Mouse (Mus musculus) embryonic facial prominence, embryonic 13.5 days (tissue): ENCODE results near the gene Nrd1. TPM values are rescaled to one million over a fixed set of nuclear protein-coding genes. Genes with fewer than 3 reads are reported as not detected.

Experiments used
- ATAC-seq: fragments of 200-750 bp; cut with Nextera tagmentation; 2 replicates; pipeline ENCODE4 v1.8.0; 2017; ENCODE audit warnings: low read depth; ENCODE audit not compliant: insufficient number of reproducible peaks, insufficient read depth, low FRiP score, low TSS enrichment
- H3K27ac ChIP-seq: fragments of 300-500 bp; sonication (generic); 2 replicates; pipeline ENCODE4 v1.5.1; 2015; ENCODE audit warnings: moderate library complexity, mild to moderate bottlenecking, inconsistent platforms
- H3K27me3 ChIP-seq: fragments of 300-500 bp; sonication (generic); 2 replicates; pipeline ENCODE4 v1.6.1; 2015; ENCODE audit warnings: mild to moderate bottlenecking, inconsistent platforms
- H3K36me3 ChIP-seq: fragments of 300-500 bp; sonication (generic); 2 replicates; pipeline ENCODE4 v1.6.1; 2015; ENCODE audit warnings: mild to moderate bottlenecking, inconsistent platforms
- H3K4me1 ChIP-seq: fragments of 300-500 bp; sonication (generic); 2 replicates; pipeline ENCODE4 v1.6.1; 2015; ENCODE audit warnings: inconsistent platforms
- H3K4me2 ChIP-seq: fragments of 300-500 bp; sonication (generic); 2 replicates; pipeline ENCODE4 v1.6.1; 2015; ENCODE audit warnings: moderate library complexity, mild to moderate bottlenecking, inconsistent platforms
- H3K4me3 ChIP-seq: fragments of 300-500 bp; sonication (generic); 2 replicates; pipeline ENCODE4 v1.5.1; 2015; ENCODE audit warnings: mild to moderate bottlenecking, inconsistent platforms
- H3K9ac ChIP-seq: fragments of 300-500 bp; sonication (generic); 2 replicates; pipeline ENCODE4 v1.6.1; 2015; ENCODE audit warnings: mild to moderate bottlenecking, inconsistent platforms
- H3K9me3 ChIP-seq: fragments of 300-500 bp; sonication (generic); 2 replicates; pipeline ENCODE4 v1.6.1; 2016; ENCODE audit warnings: inconsistent platforms
- WGBS: fragments of 180-500 bp; shearing (Covaris S2); methylation state at CpG from one replicate; pipeline ENCODE4 v1.1.7; 2015; ENCODE audit warnings: mixed read lengths; 5-methylcytosine and 5-hydroxymethylcytosine counted together
- polyA plus RNA-seq: library from polyadenylated mRNA; unstranded; fragments of >200 nt; fragmentation: Nextera tagmentation; extraction: Ambion mirVana; gene quantifications from 2 replicates; pipeline ENCODE4 v1.2.1, GENCODE M21; 2015

Nrd1 gene
- polyA plus RNA-seq, 1 experiment from 2014 or later, result 77.2 TPM

DNA sequence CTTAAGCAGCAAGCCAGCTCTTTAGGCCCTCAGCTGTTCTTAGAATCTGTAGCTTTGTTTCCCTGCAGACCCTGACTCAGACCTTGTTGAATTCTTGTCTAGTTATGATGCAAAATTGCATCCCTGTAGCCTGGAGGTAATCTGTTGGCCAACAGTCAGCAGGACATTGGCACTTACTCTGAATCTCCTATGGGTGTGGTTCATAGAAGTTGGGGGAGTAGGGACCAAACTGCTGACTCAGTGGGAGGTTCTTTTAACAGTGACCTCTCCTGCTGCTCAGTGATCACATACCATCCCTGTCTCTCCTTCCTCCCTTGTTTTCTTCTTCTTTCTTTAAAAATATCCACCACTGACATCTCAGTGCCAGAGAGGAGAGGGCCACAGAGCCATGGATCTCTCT lies 10.4 kb upstream of the Nrd1 start:
- H3K27ac ChIP-seq, result no peak overlapping the region
- ATAC-seq, result no peak
- no peak overlapping the region for H3K4me2 ChIP-seq
- no peaks in the 10 kb centered on the region for H3K9me3 ChIP-seq
- H3K9ac ChIP-seq, result no peak overlapping the region
- H3K27me3 ChIP-seq, result no peaks in the 10 kb centered on the region
- H3K4me1 ChIP-seq, result no peaks in the 10 kb centered on the region
- no peak overlapping the region for H3K4me3 ChIP-seq
- no peaks in the 10 kb centered on the region for H3K36me3 ChIP-seq

DNA sequence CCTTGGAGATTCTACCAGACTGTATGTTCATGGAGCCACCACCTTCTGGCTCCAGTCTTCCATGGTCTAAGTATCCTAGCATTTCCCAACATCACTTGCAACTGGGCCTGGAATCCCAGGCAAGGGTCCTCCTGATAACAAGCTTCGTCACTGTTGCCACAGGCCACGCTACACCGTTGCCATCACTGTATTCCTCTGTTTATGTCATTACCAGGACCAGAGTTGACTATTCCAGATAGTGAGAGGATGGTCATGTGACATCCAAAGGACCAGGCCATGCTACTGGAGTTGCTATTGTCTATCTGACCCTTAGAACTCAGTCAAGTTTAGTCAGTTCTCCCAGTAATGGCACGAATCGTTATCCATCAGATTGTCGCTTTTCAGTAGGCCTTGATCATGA lies 9.9 kb upstream of the Nrd1 start:
- 93% methylated on average over 6 of the region's 6 CpGs for WGBS
- H3K4me2 ChIP-seq, result no peak overlapping the region
- no peak overlapping the region for H3K9ac ChIP-seq
- H3K4me3 ChIP-seq, result no peak overlapping the region
- no peaks in the 10 kb centered on the region for H3K36me3 ChIP-seq
- no peaks in the 10 kb centered on the region for H3K9me3 ChIP-seq
- H3K27ac ChIP-seq, result no peak overlapping the region
- no peaks in the 10 kb centered on the region for H3K4me1 ChIP-seq
- no peaks in the 10 kb centered on the region for H3K27me3 ChIP-seq
- ATAC-seq, result no peak

DNA sequence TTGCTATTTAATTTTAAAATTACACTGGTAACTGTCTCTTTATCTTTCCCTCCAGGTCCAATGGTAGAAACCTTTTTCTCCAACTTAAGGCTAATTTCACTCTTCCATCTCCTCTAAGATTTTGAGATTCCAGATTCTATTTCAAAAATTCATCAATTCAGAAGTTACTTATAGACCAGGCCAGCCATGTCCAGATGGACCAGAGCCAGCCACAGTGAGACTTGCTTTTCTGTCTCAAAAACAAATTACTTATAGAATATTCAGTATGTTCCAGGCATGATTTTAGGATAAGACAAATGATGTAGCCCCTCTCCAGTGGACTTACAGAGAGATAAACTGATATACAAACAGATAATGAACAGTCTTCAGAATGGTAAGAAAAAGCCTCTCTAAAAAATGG lies 8.6 kb upstream of the Nrd1 start:
- Histone ChIP-seq H3K9me3 (no peaks in the 10 kb centered on the region), H3K27ac (no peak overlapping the region), H3K9ac (no peak overlapping the region), H3K4me1 (no peaks in the 10 kb centered on the region), H3K27me3 (no peaks in the 10 kb centered on the region; the same call in 1 of the 2 replicates), H3K4me2 (no peak overlapping the region), H3K36me3 (no peaks in the 10 kb centered on the region), H3K4me3 (no peak overlapping the region)
- ATAC-seq, result no peak

DNA sequence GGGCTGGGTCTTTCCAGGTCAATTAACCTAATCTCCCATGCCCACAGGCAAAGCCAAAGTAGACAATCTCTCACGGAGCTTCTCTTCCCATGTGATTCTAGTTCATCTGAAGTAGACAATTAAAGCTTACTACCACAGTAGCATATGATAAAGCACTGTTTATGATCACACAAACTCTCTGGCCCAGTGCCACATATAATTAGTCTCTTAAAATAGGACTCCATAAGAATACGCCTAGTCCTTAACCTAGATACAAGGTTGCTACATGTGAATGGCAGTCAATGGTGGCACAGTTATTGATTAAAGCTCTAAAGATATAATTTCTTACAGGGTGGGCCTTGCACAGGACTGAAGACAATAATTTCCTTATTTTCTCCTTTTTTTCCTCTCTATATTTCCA lies 7.5 kb upstream of the Nrd1 start:
- 41% methylated on average over 2 of the region's 2 CpGs for WGBS
- H3K4me2 ChIP-seq, result no peak overlapping the region
- no peaks in the 10 kb centered on the region for H3K4me1 ChIP-seq
- H3K27me3 ChIP-seq, result no peaks in the 10 kb centered on the region; the same call in 1 of the 2 replicates
- no peak overlapping the region for H3K4me3 ChIP-seq
- no peak overlapping the region for H3K9ac ChIP-seq
- H3K36me3 ChIP-seq, result no peaks in the 10 kb centered on the region
- H3K9me3 ChIP-seq, result no peaks in the 10 kb centered on the region
- no peak for ATAC-seq
- no peak overlapping the region for H3K27ac ChIP-seq

DNA sequence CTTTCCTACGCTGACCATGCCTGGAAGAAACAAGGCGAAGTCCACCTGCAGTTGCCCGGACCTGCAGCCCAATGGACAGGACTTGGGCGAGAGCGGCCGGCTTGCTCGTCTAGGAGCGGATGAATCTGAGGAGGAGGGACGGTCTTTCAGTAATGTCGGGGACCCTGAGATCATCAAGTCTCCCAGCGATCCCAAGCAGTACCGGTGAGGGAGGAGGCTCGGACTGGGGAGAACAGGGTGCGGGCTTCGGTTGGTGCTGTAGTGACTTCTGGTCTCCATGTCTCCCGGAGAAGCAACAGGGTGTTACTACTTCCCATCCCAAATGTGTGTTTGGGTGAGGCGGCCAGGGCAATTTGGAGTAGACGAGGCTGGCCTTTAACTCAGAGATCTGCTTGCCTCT lies 506 bp downstream of the Nrd1 start:
- Histone ChIP-seq H3K4me1 (peaks cover 13% of the 10 kb centered on the region), H3K36me3 (peaks cover 10% of the 10 kb centered on the region), H3K4me2 (peak overlapping the region; percentile 80), H3K9me3 (no peaks in the 10 kb centered on the region), H3K27me3 (no peaks in the 10 kb centered on the region; the same call in 1 of the 2 replicates), H3K4me3 (peak overlapping the region; percentile 89), H3K9ac (peak overlapping the region; percentile 92), H3K27ac (peak overlapping the region; percentile 88)
- WGBS, result under 1% methylated on average over 18 of the region's 18 CpGs
- ATAC-seq, result peak; percentile 11; the same call in 1 of the 2 replicates

DNA sequence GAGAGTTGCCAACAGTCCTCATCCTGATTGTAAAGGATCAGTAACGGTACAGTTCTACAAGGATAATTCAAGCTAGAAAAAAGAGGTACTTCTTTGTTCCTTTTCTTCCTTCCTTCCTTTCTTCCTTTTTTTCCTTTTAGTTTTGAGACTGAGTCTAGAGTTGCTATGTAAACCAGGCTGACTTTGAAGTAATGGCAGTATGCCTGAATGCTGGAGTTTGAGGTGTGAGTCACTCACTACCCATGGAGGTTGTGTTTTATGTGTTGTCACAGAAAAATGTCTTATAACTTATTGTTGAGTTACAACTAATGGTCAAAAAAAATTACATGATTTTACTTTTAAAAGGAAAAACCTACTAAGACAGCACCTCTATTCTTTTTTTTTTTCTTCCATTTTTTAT lies 7.6 kb downstream of the Nrd1 start:
- 96% methylated on average over 1 of the region's 1 CpGs for WGBS
- Histone ChIP-seq H3K27ac (no peak overlapping the region), H3K4me1 (no peaks in the 10 kb centered on the region), H3K9me3 (no peaks in the 10 kb centered on the region), H3K4me2 (no peak overlapping the region), H3K9ac (no peak overlapping the region), H3K4me3 (no peak overlapping the region), H3K36me3 (peaks cover 16% of the 10 kb centered on the region), H3K27me3 (no peaks in the 10 kb centered on the region)
- no peak for ATAC-seq

DNA sequence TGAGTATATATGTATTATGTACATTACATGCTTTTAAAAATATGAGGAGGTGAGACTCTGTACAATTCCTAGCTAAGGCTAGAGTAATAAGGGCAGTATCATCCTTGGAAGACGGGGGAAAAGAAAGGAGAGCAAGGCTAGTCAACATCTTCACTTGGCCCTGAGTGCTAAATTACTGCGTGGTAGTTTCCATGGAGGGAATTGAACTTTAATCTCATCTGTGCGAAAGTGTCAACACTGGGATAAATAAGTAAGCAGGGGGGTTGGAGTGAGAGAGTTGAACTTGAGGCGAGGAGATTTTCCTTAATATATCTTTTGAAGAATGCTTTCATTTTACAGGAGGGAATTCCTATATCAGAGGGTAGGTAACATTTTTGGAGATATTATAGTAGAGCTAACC lies 13.6 kb downstream of the Nrd1 start:
- no peak overlapping the region for H3K4me2 ChIP-seq
- ATAC-seq, result no peak

DNA sequence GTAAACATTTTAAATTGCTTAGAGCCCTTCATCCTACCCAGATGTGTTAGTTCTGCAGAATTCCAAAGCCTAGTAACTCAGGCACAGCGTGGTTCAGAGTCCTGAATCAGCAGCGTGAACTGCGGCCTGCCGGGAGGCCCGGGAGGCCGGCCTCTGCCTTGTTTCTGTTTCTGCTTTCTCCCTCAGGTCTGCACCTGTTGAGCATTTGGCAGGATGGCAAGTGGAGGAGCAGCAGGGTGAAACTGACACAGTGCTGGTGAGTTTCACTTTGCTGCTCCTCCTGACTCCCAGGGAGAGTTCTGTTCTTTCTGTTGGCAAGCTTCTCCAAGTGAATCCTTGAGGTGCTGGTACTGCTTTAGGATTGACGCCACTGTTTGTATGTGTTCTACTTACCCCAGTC lies 17.0 kb downstream of the Nrd1 start:
- no peak for ATAC-seq
- H3K9ac ChIP-seq, result no peak overlapping the region
- no peaks in the 10 kb centered on the region for H3K9me3 ChIP-seq
- no peak overlapping the region for H3K27ac ChIP-seq
- H3K36me3 ChIP-seq, result peaks cover 39% of the 10 kb centered on the region
- no peak overlapping the region for H3K4me2 ChIP-seq
- no peaks in the 10 kb centered on the region for H3K27me3 ChIP-seq
- H3K4me3 ChIP-seq, result no peak overlapping the region
- no peaks in the 10 kb centered on the region for H3K4me1 ChIP-seq
- 65% methylated on average over 7 of the region's 7 CpGs for WGBS

More for the DNA sequence above, 13.6 kb downstream of the Nrd1 start:
- 94% methylated on average over 4 of the region's 4 CpGs for WGBS
- no peaks in the 10 kb centered on the region for H3K9me3 ChIP-seq
- H3K9ac ChIP-seq, result no peak overlapping the region
- H3K27me3 ChIP-seq, result no peaks in the 10 kb centered on the region
- H3K27ac ChIP-seq, result no peak overlapping the region
- peaks cover 30% of the 10 kb centered on the region for H3K36me3 ChIP-seq
- H3K4me1 ChIP-seq, result no peaks in the 10 kb centered on the region
- H3K4me3 ChIP-seq, result no peak overlapping the region

DNA sequence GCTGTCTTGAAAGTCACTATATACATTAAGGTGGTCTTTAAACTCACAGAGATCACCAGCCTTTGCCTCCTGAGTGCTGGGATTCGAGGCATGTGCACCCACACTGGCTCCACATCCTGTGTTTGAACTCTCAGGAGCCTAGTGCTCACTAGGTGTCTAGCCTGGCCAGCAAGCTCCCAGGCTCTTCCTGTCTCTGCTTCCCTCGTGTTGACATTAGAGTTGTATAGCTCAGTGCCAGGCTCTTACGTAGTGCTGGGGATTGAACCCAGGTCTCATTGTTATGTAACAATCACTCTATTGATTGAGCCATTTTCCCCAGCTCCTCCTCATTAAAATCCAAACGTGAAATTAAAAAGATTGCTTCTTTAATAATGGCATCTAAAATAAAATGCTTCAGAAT lies 18.8 kb downstream of the Nrd1 start:
- Histone ChIP-seq H3K4me1 (no peaks in the 10 kb centered on the region), H3K4me3 (no peak overlapping the region), H3K27me3 (no peaks in the 10 kb centered on the region), H3K36me3 (peaks cover 40% of the 10 kb centered on the region), H3K4me2 (no peak overlapping the region), H3K9me3 (no peaks in the 10 kb centered on the region), H3K27ac (no peak overlapping the region), H3K9ac (no peak overlapping the region)
- ATAC-seq, result no peak
- WGBS, result 82% methylated on average over 4 of the region's 4 CpGs

DNA sequence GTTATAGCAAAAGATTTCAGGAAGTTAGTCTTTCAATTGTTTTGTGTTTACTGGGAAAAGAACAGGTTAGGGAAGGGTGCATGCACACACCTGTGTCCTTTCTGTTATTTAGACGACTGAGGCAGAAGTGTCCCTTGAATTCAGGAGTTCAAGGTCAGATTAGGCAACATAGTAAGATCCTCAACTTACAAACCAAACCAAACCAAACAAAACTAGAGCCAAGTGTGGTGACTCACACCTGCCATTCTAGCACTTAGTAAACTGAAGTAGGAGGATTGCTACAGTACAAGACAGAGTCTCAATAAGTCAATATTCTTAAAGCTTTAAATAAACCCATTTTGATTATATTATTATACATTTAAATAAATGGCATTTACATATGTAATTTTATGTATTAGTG lies 21.5 kb downstream of the Nrd1 start:
- no peak overlapping the region for H3K9ac ChIP-seq
- no peaks in the 10 kb centered on the region for H3K4me1 ChIP-seq
- H3K9me3 ChIP-seq, result no peaks in the 10 kb centered on the region
- no peaks in the 10 kb centered on the region for H3K27me3 ChIP-seq
- H3K27ac ChIP-seq, result no peak overlapping the region
- WGBS, result 74% methylated on average over 1 of the region's 1 CpGs
- ATAC-seq, result no peak
- H3K36me3 ChIP-seq, result peaks cover 47% of the 10 kb centered on the region
- no peak overlapping the region for H3K4me2 ChIP-seq
- no peak overlapping the region for H3K4me3 ChIP-seq

DNA sequence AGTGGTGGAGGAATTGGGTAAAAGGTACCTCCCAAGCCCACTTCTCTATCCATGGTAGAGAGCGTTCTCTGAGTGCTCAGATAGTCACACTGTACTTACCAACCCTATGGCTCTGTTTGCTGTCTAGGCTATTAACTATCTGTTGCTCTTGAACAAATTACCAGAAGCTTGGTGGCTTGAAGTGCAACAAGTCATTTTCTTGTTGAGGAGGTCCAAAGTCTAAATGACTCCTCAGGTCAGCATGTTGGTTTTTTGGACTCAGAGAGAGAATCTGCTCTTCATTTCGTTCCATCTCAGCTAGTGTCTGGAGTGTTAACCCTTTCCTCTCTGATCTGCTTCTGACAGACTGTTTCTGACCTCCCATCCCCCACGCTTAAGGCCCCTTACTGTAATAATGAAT lies 24.6 kb downstream of the Nrd1 start:
- no peak overlapping the region for H3K9ac ChIP-seq
- H3K9me3 ChIP-seq, result no peaks in the 10 kb centered on the region
- H3K4me1 ChIP-seq, result no peaks in the 10 kb centered on the region
- peaks cover 45% of the 10 kb centered on the region for H3K36me3 ChIP-seq
- H3K4me2 ChIP-seq, result no peak overlapping the region
- H3K4me3 ChIP-seq, result no peak overlapping the region
- WGBS, result 66% methylated on average over 3 of the region's 3 CpGs
- no peak for ATAC-seq
- H3K27ac ChIP-seq, result no peak overlapping the region
- no peaks in the 10 kb centered on the region for H3K27me3 ChIP-seq

DNA sequence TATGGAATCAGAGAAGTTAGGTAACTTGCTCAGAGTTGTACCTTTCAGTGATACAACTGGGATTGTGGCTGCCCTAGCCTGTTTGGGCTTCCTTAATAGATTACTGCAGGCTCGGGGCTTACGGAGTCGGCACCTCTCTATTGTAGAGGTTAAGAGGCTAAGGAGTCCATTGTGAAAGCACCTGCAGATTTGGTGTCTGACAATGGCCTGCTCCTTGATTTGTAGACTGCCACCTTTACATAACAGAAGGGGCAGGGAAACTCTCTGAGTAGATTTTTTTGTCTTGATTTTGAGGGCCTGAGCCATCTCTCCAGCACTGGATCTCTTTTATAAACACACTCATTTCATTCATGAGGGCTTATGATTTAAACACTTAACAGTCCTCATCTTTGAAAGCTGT lies 26.1 kb downstream of the Nrd1 start:
- H3K36me3 ChIP-seq, result peaks cover 54% of the 10 kb centered on the region
- 80% methylated on average over 3 of the region's 3 CpGs for WGBS

DNA sequence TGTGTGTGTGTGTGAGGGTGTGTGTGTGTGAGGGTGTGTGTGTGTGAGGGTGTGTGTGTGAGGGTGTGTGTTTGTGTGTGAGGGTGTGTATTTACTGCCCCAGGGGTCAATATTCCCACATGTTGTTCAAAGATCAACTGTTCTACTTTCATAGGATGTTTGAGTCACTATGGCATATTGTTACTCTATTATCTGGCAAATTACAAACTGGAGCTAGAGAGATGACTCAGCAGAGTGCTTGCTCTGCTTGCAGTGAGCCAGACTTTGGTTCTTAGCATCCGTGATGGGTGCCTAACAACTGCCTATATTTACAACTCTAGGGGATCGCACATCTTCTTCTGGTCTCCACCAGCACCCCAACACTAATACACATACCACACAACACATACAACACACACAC lies 29.4 kb downstream of the Nrd1 start:
- Histone ChIP-seq H3K9ac (no peak overlapping the region), H3K4me1 (no peaks in the 10 kb centered on the region), H3K36me3 (peaks cover 58% of the 10 kb centered on the region), H3K4me2 (no peak overlapping the region), H3K4me3 (no peak overlapping the region), H3K27me3 (no peaks in the 10 kb centered on the region), H3K9me3 (no peaks in the 10 kb centered on the region), H3K27ac (no peak overlapping the region)
- 97% methylated on average over 2 of the region's 2 CpGs for WGBS
- ATAC-seq, result no peak

More for the DNA sequence above, 26.1 kb downstream of the Nrd1 start:
- Histone ChIP-seq H3K4me3 (no peak overlapping the region), H3K4me2 (no peak overlapping the region), H3K27me3 (no peaks in the 10 kb centered on the region), H3K9ac (no peak overlapping the region), H3K27ac (no peak overlapping the region), H3K4me1 (no peaks in the 10 kb centered on the region), H3K9me3 (no peaks in the 10 kb centered on the region)
- ATAC-seq, result no peak
